Mouse (Mus musculus) cerebral cortex, adult 2 months (tissue): ENCODE measurements around the gene Pigk.

Experiments
- WGBS: fragments of 180-500 bp; shearing (Covaris S2); methylation state at CpG from one replicate; pipeline ENCODE4 v1.1.7; 2018; 5-methylcytosine and 5-hydroxymethylcytosine counted together

Gene Pigk

DNA sequence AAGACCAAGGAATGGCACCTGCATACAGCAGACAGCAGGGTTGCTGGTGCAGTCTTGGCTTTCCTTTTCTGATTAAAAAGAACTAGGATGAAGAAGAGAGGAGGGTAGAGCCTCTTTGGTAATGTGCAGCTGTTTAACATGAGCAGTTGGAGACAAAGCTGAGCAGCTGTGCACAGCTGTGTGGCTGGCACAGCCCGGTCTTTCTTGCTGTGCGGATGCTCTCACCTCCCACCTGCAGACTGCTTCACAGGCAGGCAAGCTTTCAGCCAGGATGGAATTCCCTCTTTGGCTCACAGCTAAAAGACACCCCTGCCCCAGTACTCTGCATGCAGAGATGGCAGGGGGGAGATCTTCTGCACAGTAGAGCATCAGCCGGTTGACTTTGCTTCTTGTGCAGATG, 230.9 kb downstream of the Pigk start:
- WGBS: 64% methylated on average over 3 of the region's 3 CpGs

DNA sequence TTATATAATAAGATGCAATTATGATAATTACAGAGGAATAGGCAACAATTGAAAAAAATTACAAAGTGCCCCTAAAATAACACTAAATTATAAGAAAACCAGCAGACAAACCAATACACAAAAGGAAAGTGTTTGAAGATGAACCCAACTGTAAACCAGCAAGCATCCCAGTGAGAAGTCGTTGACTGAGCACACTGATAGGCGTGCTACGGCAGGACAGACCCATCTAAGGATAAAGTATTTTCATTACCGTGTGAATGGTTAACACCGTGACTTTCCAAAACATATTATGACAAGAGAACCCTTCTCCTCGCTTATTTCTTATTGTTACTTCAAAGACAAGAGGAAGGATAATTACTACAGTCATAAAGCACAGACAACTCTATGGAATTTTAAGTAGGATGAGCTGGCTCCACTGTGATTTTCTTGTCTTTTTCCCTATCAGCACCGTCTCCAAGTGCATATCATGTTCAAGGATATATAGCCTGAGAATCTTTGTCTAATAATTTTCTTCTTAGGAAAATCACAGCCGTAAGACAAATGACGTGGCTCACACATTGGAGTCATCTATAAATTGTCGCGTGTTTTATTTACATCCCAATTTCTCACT, 233.2 kb downstream of the Pigk start:
- WGBS: 77% methylated on average over 11 of the region's 11 CpGs

DNA sequence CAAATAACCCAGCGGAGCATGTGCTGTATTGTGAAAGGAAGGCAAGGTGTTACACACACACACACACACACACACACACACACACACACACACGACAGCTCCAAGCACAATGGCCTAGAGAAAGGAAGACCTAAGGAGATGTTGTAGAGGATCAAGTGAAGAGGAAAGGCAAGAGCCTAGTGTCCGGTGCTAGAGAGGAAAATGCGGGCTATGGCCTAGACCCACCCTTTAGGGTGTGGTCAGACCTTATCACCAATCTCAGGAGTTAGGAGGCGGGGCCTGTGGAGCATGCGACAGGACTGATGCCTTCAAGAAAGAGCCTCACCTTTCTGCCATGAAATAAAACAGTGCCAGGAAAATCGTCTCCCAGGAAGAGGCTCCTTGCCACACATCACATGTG, 234.7 kb downstream of the Pigk start:
- 89% methylated on average over 7 of the region's 7 CpGs for WGBS

GRCm38 (mm10) chr3:152949233-152949777, 235.4 kb downstream of the Pigk start:
- 91% methylated on average over 15 of the region's 15 CpGs for WGBS

GRCm38 (mm10) chr3:152950299-152950698, 236.4 kb downstream of the Pigk start:
- 93% methylated on average over 5 of the region's 5 CpGs for WGBS

GRCm38 (mm10) chr3:152950914-152951313, 237.0 kb downstream of the Pigk start:
- 93% methylated on average over 9 of the region's 9 CpGs for WGBS

DNA sequence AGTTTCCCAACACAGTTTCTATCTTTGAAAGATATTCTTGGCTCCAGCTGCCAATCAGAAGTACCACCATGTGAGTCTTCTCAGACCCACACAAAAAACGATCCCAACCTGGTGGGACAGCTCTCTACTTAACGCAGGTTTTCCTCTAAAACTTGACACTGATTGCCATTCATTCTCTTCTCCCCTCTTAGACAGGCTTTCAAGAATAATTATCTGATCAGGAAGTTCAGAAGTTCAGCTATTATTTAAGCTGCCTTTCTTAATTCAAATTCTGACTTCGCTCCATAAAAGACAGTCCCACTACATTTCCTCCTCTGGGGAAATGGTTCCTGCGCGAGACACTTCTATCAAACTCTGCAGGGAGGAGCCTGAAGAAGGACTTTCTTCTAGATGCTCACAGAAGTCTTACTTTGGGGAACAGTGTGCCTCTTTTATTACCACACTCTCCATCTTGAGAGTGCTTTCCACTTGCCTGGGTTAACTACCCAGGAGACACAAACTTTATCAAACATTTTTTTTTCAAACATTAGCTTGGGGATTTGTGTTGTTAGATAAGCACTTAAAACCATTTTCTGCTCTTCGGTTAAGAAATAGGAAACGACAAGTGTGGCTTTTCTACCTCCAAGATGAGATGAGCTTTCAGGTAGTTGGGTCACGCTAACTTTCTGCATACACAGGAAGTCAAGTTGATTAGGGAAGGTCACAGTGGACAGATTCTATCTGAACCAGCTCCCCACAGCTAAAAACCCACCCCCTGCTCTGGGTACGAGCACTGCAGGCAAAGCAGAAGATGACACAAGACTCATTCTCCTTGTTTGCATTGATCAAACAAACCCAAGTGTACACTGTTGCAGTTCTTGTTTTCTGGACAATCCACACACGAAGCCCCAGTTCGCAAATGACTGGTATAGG, 238.0 kb downstream of the Pigk start:
- 77% methylated on average over 11 of the region's 11 CpGs for WGBS

GRCm38 (mm10) chr3:152956038-152956437, 242.1 kb downstream of the Pigk start:
- WGBS: 84% methylated on average over 5 of the region's 5 CpGs

- 86% methylated on average over 4 of the region's 4 CpGs for WGBS
These were observed 242.9 kb downstream of the Pigk start for GRCm38 (mm10) chr3:152956771-152957170.

DNA sequence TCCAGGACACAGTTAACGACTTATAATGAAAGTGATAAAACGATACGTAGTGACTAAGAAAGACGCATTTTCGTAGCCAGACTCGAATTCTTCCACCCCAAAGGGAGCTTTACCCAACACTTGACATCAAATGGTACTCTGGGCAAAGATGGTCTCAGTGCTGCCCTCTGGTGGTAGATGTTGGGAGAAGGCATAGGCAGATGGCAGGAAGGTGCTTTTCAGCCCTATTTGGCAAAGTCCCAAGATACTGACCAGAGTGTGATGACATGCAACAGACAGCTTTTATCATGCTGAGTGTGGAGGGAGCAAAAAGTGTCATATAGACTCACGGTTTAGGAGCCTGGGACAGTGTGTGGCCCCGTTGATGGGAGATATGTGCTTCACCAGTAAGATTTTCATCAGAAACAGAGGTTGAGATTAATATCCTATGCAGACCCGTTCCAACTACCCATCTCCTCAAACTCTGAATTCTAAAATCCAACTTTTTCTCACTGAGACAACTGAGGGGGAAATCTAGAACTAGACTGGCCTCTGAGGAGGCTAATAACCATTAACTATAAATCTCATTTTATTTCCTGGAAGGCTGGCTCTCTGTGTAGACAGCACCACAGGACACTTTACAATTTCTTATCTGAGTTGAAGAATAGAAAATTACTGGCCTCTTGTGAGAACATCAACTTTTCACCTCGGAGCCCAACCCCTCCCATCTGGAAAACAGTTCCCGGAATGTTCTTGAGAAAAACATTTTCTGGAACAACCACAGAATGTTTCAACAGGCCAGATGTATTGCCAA, 244.7 kb downstream of the Pigk start:
- 70% methylated on average over 11 of the region's 11 CpGs for WGBS

DNA sequence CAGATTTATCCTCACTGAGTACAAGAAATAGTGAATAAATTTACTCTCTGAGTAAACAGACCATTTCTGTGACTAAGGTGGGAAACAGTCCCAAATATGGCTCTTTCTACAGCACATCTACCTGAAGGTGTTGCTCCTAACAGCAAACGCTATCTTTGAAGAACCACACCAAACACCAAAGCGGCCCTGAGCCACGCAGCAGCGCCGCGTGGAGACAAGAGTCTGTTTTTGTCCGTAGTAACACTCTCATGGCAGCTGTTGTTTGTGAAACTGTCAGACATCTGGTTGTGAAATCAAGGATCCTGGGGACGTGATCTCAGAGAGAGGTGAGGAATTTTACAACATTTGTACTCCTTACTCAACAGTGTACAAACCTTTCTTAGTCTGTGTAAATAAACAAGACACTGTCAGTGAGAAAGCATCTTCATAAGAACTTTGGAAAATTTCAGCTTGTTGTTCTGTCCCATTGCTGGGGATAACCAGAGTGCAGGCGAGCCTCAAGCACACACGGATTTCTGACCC, 248.0 kb downstream of the Pigk start:
- WGBS: 81% methylated on average over 10 of the region's 10 CpGs

DNA sequence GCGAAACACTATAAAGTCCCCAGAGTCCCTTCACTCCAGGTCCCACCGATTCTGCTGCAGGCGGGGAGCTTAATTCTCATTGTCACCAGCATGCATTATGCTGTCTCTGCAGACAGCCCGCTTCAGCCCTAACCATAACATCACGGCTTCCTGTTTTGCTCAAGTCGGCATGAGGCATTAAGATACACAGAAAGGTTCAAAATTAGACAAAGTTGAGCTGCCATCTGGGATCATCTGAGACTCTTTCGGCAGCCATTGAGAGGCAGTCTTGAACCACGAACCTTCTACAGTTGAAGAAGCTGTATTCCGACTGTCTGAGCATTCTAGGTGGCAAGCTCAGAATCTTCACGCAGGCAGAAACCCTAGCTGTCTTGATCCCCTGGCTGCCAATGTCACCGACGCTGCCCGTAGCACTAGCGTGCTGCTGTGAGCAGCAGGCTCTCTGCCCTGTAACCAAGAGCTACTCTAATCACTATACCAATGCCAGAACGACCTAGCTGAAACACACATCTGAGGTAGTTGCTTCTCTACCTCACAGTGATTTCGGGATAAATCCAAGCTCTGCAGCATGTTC, 256.0 kb downstream of the Pigk start:
- WGBS: 47% methylated on average over 16 of the region's 16 CpGs

DNA sequence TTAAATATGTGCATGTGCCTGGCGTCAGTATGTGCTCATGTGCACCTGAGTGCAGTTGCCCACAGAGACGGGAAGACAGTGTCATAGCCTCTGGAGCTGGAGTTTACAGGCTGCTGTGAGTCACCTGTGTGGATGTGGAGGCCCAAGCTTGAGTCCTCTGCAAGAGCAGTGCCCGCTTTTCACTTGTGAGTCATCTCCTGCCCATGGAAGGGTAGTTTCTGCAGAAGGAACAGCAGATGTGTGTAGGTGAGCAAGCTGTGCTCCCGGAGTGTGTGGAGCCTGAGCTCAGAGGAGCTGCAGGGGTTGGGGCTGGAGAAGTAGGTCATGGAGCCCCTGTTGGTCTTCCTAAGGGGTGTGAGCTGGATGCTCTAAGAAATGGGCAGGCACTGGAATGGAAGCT, 257.5 kb downstream of the Pigk start:
- WGBS: 49% methylated on average over 4 of the region's 4 CpGs

DNA sequence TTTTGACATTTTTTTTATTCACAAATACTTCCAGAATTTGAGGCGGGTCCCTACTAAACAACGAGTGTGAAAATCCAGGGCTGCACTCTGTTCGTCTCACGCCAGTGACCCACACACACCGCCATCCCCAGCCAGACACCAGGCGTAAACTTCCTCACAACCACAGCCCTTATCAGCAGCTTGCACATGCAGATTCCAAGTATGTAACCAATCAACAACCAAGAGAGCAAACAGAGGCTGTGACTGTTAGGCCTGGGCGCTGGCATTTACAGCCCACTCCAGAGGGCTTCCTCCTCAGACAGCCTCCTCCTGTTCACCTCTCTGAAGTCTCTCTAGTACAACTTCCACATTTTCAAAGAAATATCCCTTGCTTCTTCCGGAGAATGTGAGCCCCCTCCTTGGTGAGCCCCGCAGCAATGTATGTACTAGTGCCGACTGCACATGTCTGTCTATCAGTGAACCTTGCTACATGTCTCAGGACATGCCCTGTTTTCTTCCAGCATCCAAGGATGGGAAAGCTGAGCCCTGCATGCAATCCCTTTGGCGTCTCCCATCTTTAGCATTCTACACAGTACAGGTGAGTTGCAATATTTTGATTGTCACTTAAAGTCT, 265.7 kb downstream of the Pigk start:
- WGBS: 57% methylated on average over 11 of the region's 11 CpGs

- 21% methylated on average over 6 of the region's 6 CpGs for WGBS
These were observed 266.5 kb downstream of the Pigk start for GRCm38 (mm10) chr3:152980431-152980830.

DNA sequence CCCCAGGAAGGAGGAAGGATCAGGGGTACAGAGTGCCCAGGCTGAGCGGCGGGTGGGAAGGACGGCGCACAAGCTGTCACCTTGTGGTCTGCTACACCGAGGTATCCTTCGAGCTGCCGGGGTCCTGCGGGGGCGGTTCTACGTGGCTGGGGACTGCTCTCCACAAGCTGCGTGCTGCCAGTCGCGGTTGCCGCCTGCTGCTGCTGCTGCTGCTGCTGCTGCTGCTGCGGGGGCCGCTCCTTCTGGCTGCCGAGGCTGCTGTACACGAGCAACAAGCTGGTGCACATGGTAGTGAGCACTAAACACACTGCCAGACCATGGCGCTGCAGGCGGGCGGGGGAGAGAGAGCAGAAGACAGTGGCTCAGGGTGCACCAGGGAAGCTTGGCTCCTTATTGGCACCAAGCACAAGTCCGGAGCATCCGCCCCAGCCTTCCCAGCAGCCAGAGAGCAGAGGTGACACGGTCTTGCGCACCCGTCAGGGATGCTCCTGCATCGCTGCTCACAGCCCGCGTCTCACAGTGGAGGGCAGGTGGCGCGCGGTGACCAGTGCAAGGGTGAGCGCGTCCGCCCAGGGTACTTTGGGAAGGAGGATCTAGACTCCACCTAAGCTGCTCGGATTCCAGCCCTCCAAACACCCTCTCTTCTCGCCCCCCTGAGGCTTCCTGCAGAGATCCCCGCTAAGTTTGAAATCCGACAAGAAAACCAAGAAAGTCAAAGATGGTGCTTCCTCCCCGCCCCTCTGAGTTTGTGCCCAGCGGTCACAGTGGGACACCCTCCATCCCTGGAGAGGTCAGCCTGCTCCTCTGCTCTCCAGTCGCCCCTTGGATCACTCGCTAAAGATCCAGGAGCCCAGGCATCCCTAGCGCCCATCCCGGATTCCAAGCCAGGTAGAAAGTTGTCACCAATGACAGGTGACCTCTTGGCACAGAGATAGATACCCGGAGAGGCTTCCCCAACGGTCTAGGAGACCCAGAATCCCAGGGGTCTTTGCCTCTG, 267.4 kb downstream of the Pigk start:
- WGBS: 1% methylated on average over 47 of the region's 47 CpGs

DNA sequence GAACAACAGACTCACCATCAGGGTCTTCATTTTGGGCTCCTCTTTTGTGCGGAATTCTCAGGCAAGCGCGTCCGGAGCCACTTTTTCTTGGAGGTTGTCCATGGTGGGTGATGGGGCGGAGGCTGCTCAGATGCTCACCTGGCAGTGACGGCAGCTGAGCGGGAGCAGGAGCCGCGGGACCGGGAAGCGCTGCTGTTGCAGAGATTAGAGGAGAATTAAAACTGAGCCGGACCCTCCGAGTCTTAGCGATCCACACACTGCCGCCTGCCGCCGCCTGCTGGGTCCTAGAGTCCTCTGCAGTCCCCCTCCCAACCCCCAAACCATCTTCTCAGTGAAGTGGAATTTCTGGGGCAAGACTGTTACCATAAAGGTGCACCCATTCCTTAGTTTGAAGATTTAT, 268.1 kb downstream of the Pigk start, which contains the start of gene St6galnac5:
TSS of gene St6galnac5 (minus strand) at position 259 of the 400 bp plus-strand sequence.
- WGBS: 1% methylated on average over 17 of the region's 17 CpGs

DNA sequence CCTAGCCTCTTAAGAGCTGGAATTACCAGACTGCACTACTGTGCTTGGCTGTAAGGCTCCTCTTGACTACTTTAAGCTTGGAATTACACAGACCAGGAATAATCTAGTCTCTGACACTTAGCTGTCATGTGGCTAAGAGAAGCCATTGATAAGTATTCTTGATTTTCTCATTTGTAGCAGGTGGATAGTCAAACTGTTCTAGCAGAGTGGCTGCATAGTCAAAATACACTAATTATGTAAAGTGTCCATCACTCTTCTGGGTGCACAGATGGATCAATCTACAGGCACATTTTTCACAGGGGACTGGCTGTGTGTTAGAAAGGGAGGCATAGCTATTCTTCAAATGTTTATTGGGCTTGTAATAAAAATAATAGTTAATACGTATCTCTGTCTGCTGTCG, 276.9 kb downstream of the Pigk start:
- WGBS: 94% methylated on average over 2 of the region's 2 CpGs

DNA sequence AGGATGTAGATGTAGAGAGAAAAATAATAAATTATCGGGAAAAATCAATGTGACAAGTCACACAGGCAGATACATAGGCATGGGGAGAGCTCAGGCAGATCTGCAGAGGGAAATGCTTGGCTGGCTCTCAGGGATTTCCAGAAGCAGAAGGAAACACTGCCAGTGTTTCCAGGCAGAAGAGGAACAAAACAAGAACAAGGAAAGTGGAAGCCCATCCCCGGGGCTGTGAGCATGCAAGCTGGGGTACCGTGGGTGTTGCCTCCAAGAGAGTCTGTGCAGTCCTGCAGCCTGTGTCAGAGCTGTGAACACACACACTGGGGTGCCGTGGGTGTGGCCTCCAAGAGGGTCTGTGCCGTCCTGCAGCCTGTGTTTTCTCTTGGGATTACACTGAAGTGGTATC, 279.7 kb downstream of the Pigk start:
- whole genome bisulfite sequencing: 43% methylated on average over 5 of the region's 5 CpGs

GRCm38 (mm10) chr3:152998106-152998505, 284.2 kb downstream of the Pigk start:
- WGBS: 73% methylated on average over 5 of the region's 5 CpGs
